Mouse (Mus musculus): ENCODE results near the gene Il4i1. TPM values are rescaled to one million over a fixed set of nuclear protein-coding genes. Genes with fewer than 3 reads are reported as not detected.

Gene Il4i1
- total RNA-seq, 2 experiments from 2014 or later, result 1.4 to 2.0 TPM

GRCm38 (mm10) chr7:44849416-44850111 lies 33.4 kb downstream of the Il4i1 start:
- peak; percentile 93 for DNase-seq

- peak; percentile 82 for DNase-seq
These were observed 34.0 kb downstream of the Il4i1 start for GRCm38 (mm10) chr7:44850146-44850545.

- no peak for DNase-seq
These were observed 34.8 kb downstream of the Il4i1 start for GRCm38 (mm10) chr7:44850789-44851624.

- no peak for DNase-seq
These were observed 35.5 kb downstream of the Il4i1 start for GRCm38 (mm10) chr7:44851625-44852234.

- DNase-seq, result no peak
These were observed 36.3 kb downstream of the Il4i1 start for GRCm38 (mm10) chr7:44852259-44853027.

GRCm38 (mm10) chr7:44853065-44853464 lies 36.9 kb downstream of the Il4i1 start:
- DNase-seq, result no peak

GRCm38 (mm10) chr7:44853596-44854355 lies 37.6 kb downstream of the Il4i1 start:
- DNase-seq, result peak; percentile 32

GRCm38 (mm10) chr7:44854356-44855031 lies 38.3 kb downstream of the Il4i1 start:
- peak; percentile 88 for DNase-seq

GRCm38 (mm10) chr7:44855036-44855435 lies 38.8 kb downstream of the Il4i1 start:
- no peak for DNase-seq

- DNase-seq, result no peak
These were observed 40.2 kb downstream of the Il4i1 start for GRCm38 (mm10) chr7:44856265-44856916.

- DNase-seq, result peak; percentile 87
These were observed 40.9 kb downstream of the Il4i1 start, which contains the start of gene Pnkp for GRCm38 (mm10) chr7:44857042-44857552. Gene Pnkp (plus strand): TSS chr7:44857139.

GRCm38 (mm10) chr7:44857905-44858304 lies 41.7 kb downstream of the Il4i1 start:
- no peak for DNase-seq

GRCm38 (mm10) chr7:44859896-44860295 lies 43.7 kb downstream of the Il4i1 start:
- no peak for DNase-seq

- peak; percentile 86 for DNase-seq
These were observed 44.6 kb downstream of the Il4i1 start for GRCm38 (mm10) chr7:44860576-44861428.

GRCm38 (mm10) chr7:44861429-44861816 lies 45.2 kb downstream of the Il4i1 start:
- no peak for DNase-seq

GRCm38 (mm10) chr7:44862434-44862833 lies 46.2 kb downstream of the Il4i1 start:
- DNase-seq, result no peak

GRCm38 (mm10) chr7:44863210-44863609 lies 47.0 kb downstream of the Il4i1 start:
- DNase-seq, result peak; percentile 7

GRCm38 (mm10) chr7:44863982-44864494 lies 47.9 kb downstream of the Il4i1 start:
- no peak for DNase-seq

All from heart, postnatal 4 days (tissue).